Mouse (Mus musculus) CH12.LX (cell line): ENCODE measurements around the gene Slfn2. TPM values are rescaled to one million over a fixed set of nuclear protein-coding genes. Genes with fewer than 3 reads are reported as not detected.

Experiments
- DNase-seq: peaks from one replicate; pipeline ENCODE4 v3.0.0-alpha.2; 2013; ENCODE audit errors: extremely low read depth
- H3K27ac ChIP-seq: 2 replicates; pipeline ENCODE4 v1.5.1; 2012; ENCODE audit warnings: low read depth, mild to moderate bottlenecking, control low read depth, moderate library complexity; ENCODE audit not compliant: insufficient read depth
- H3K27me3 ChIP-seq: replicated peaks from 2 replicates; pipeline ENCODE3; 2012; ENCODE audit warnings: inconsistent platforms
- H3K36me3 ChIP-seq, 2 experiments: replicated peaks in 1 of 2; 2 replicates each; pipeline versions ENCODE3 to v1.6.1; 2012; ENCODE audit warnings: inconsistent platforms in 1 of 2, low read length in 1 of 2, mild to moderate bottlenecking in 1 of 2, mixed read lengths in 1 of 2, moderate library complexity in 1 of 2; ENCODE audit not compliant: control insufficient read depth in 1 of 2, insufficient read depth in 1 of 2
- H3K4me1 ChIP-seq, 2 experiments: 2 replicates each; pipeline ENCODE4 v1.6.1; 2012; ENCODE audit warnings: inconsistent platforms in 1 of 2, moderate library complexity in 1 of 2; ENCODE audit not compliant: insufficient read depth in 2 of 2, control insufficient read depth in 1 of 2
- H3K4me2 ChIP-seq: 2 replicates; pipeline ENCODE4 v1.6.1; 2012; ENCODE audit warnings: low read depth, mild to moderate bottlenecking, control low read depth; ENCODE audit not compliant: poor library complexity, insufficient read depth, severe bottlenecking
- H3K4me3 ChIP-seq, 3 experiments: fragments of 150-350 bp in 1 of 3; sonication (generic) in 1 of 3; replicated peaks in 1 of 3; 2 replicates each; pipeline versions ENCODE3 to v1.5.1; 2011 to 2012; ENCODE audit warnings: low read depth in 2 of 3, low read length in 2 of 3, mild to moderate bottlenecking in 2 of 3, moderate library complexity in 2 of 3, control low read depth in 1 of 3, improper control_type of control experiment in 1 of 3, inconsistent platforms in 1 of 3, mixed read lengths in 1 of 3; ENCODE audit not compliant: poor library complexity in 1 of 3
- H3K79me2 ChIP-seq: replicated peaks from 2 replicates; pipeline ENCODE4 v1.6.1; 2012; ENCODE audit warnings: mild to moderate bottlenecking, moderate library complexity; ENCODE audit not compliant: control insufficient read depth, poor library complexity, insufficient read depth, severe bottlenecking; ENCODE audit errors: extremely low read depth
- H3K9ac ChIP-seq: 2 replicates; pipeline ENCODE4 v1.6.1; 2012; ENCODE audit warnings: low read depth, mild to moderate bottlenecking, control low read depth, moderate library complexity; ENCODE audit not compliant: insufficient read depth
- H3K9me3 ChIP-seq: replicated peaks from 2 replicates; pipeline ENCODE3; 2012; ENCODE audit warnings: low read length, inconsistent platforms, mixed read lengths
- BHLHE40 ChIP-seq: IDR thresholded peaks from 2 replicates; pipeline ENCODE4 v1.6.1; 2011; ENCODE audit warnings: mild to moderate bottlenecking, low read depth, low read length, improper control_type of control experiment
- CHD1 ChIP-seq: IDR thresholded peaks from 2 replicates; pipeline ENCODE4 v1.6.1; 2012; ENCODE audit warnings: low read depth, low read length, improper control_type of control experiment, inconsistent platforms
- CHD2 ChIP-seq: IDR thresholded peaks from 2 replicates; pipeline ENCODE4 v1.6.1; 2011; ENCODE audit warnings: low read length, improper control_type of control experiment
- CTCF ChIP-seq, 2 experiments: IDR thresholded peaks in 1 of 2; conservative IDR thresholded peaks in 1 of 2; 2 replicates each; pipeline ENCODE4 v1.5.1; 2011 to 2012; ENCODE audit warnings: low read depth in 2 of 2, low read length in 2 of 2, improper control_type of control experiment in 1 of 2, inconsistent platforms in 1 of 2, mild to moderate bottlenecking in 1 of 2, moderate library complexity in 1 of 2
- E2F4 ChIP-seq: IDR thresholded peaks from 2 replicates; pipeline ENCODE4 v1.6.1; 2011; ENCODE audit warnings: low read depth, low read length, improper control_type of control experiment; ENCODE audit not compliant: insufficient replicate concordance
- ETS1 ChIP-seq: conservative IDR thresholded peaks from 2 replicates; pipeline ENCODE4 v1.6.1; 2012; ENCODE audit warnings: low read depth, mild to moderate bottlenecking, inconsistent platforms, low read length, improper control_type of control experiment, moderate library complexity
- GABPA ChIP-seq: IDR thresholded peaks from 2 replicates; pipeline ENCODE4 v1.6.1; 2012; ENCODE audit warnings: low read depth, low read length, improper control_type of control experiment, inconsistent platforms; ENCODE audit not compliant: insufficient replicate concordance
- HCFC1 ChIP-seq: IDR thresholded peaks from 2 replicates; pipeline ENCODE4 v1.6.1; 2012; ENCODE audit warnings: low read depth, mild to moderate bottlenecking, inconsistent platforms, low read length, improper control_type of control experiment
- JUN ChIP-seq: IDR thresholded peaks from 2 replicates; pipeline ENCODE4 v1.6.1; 2011; ENCODE audit warnings: low read depth, mild to moderate bottlenecking, low read length, improper control_type of control experiment, moderate library complexity; ENCODE audit not compliant: insufficient read depth
- KAT2A ChIP-seq: IDR thresholded peaks from 2 replicates; pipeline ENCODE4 v1.6.1; 2012; ENCODE audit warnings: low read length, improper control_type of control experiment, inconsistent platforms; ENCODE audit not compliant: insufficient replicate concordance
- MAFK ChIP-seq: IDR thresholded peaks from 2 replicates; pipeline ENCODE4 v1.6.1; 2011; ENCODE audit warnings: low read length, improper control_type of control experiment; ENCODE audit not compliant: insufficient replicate concordance
- MAZ ChIP-seq: IDR thresholded peaks from 2 replicates; pipeline ENCODE4 v1.6.1; 2012; ENCODE audit warnings: low read depth, mild to moderate bottlenecking, inconsistent platforms, low read length, improper control_type of control experiment, moderate library complexity
- MEF2A ChIP-seq: IDR thresholded peaks from 2 replicates; pipeline ENCODE4 v1.6.1; 2014; ENCODE audit warnings: low read depth, mild to moderate bottlenecking, inconsistent platforms, low read length, improper control_type of control experiment, borderline replicate concordance
- MXI1 ChIP-seq: IDR thresholded peaks from 2 replicates; pipeline ENCODE4 v1.6.1; 2011; ENCODE audit warnings: mild to moderate bottlenecking, low read depth, low read length, improper control_type of control experiment
- NELFE ChIP-seq: IDR thresholded peaks from 2 replicates; pipeline ENCODE4 v1.6.1; 2011; ENCODE audit warnings: low read depth, low read length, improper control_type of control experiment
- NRF1 ChIP-seq: IDR thresholded peaks from 2 replicates; pipeline ENCODE4 v1.6.1; 2014; ENCODE audit warnings: low read depth, mild to moderate bottlenecking, inconsistent platforms, low read length, improper control_type of control experiment, moderate library complexity
- POLR2A ChIP-seq: IDR thresholded peaks from 2 replicates; pipeline ENCODE4 v1.6.1; 2011; ENCODE audit warnings: low read depth, mild to moderate bottlenecking, improper control_type of control experiment, low read length
- POLR2AphosphoS2 ChIP-seq: IDR thresholded peaks from 2 replicates; pipeline ENCODE4 v1.6.1; 2011; ENCODE audit warnings: low read depth, low read length, improper control_type of control experiment
- RCOR1 ChIP-seq: conservative IDR thresholded peaks from 2 replicates; pipeline ENCODE4 v1.6.1; 2012; ENCODE audit warnings: low read depth, mild to moderate bottlenecking, inconsistent platforms, low read length, improper control_type of control experiment
- TCF12 ChIP-seq: IDR thresholded peaks from 2 replicates; pipeline ENCODE4 v1.6.1; 2014; ENCODE audit warnings: low read depth, mild to moderate bottlenecking, inconsistent platforms, low read length, improper control_type of control experiment
- UBTF ChIP-seq: IDR thresholded peaks from 2 replicates; pipeline ENCODE4 v1.6.1; 2012; ENCODE audit warnings: low read depth, mild to moderate bottlenecking, inconsistent platforms, low read length, improper control_type of control experiment, moderate library complexity
- USF1 ChIP-seq: IDR thresholded peaks from 2 replicates; pipeline ENCODE4 v1.6.1; 2014; ENCODE audit warnings: low read depth, mild to moderate bottlenecking, inconsistent platforms, low read length, improper control_type of control experiment
- ZKSCAN1 ChIP-seq: IDR thresholded peaks from 2 replicates; pipeline ENCODE4 v1.6.1; 2012; ENCODE audit warnings: low read depth, inconsistent platforms, low read length, improper control_type of control experiment, borderline replicate concordance
- ZMIZ1 ChIP-seq: IDR thresholded peaks from 2 replicates; pipeline ENCODE4 v1.6.1; 2012; ENCODE audit warnings: low read depth, mild to moderate bottlenecking, inconsistent platforms, low read length, improper control_type of control experiment
- ZNF384 ChIP-seq: IDR thresholded peaks from 2 replicates; pipeline ENCODE4 v1.6.1; 2012; ENCODE audit warnings: low read depth, low read length, improper control_type of control experiment, inconsistent platforms
- dilution Hi-C: fragments of 300-500 bp; cut with MboI; formaldehyde crosslinking; loops from 2 replicates; pipeline ENCODE4 v1.14.3; 2020; ENCODE audit warnings: low sequenced_read_pairs; ENCODE audit not compliant: extremely low pct_unique_long_range_greater_than_20kb, extremely low pct_ligation_motif_present
- in situ Hi-C: fragments of 300-500 bp; cut with MboI; formaldehyde crosslinking; loops from 3 replicates; pipeline ENCODE4 v1.14.3; 2019; ENCODE audit warnings: low sequenced_read_pairs, low pct_ligation_motif_present, low pct_unique_long_range_greater_than_20kb, mixed read lengths
- polyA plus RNA-seq: library from polyadenylated mRNA; unstranded; fragments of >175 nt; gene quantifications from 2 replicates; pipeline ENCODE4 v1.2.1, GENCODE M21; 2012; ENCODE audit warnings: low read depth; ENCODE audit not compliant: insufficient read length
- total RNA-seq, 2 experiments: library from RNA; depleted of rRNA; stranded (reverse); fragments of 300-350 nt in 1 of 2; fragments of >200 nt in 1 of 2; gene quantifications; 2 replicates each; pipeline ENCODE4 v1.2.3; 2012 to 2014

The Slfn2 gene
- total and polyA plus RNA-seq, 3 experiments: 112 to 241 (median 209) TPM

GRCm38 (mm10) chr11:83065441-83066344 lies 781 bp downstream of the Slfn2 start:
- Histone ChIP-seq H3K4me3 (peak overlapping the region; percentile 59 to 98 (median 72)), H3K9me3 (peaks cover 16% of the 10 kb centered on the region), H3K36me3 (peaks cover 28 to 38% of the 10 kb centered on the region in 2 experiments), H3K27me3 (no peaks in the 10 kb centered on the region)
- in situ Hi-C loops: no loop called here
- TF ChIP-seq ZMIZ1 (0 out of 2 replicates have a peak, but pooled peaks have one; percentile 48), GABPA (no peak), POLR2A (no peak), CHD1 (peak; percentile 31; the same call in 1 of the 2 replicates), HCFC1 (no peak), POLR2AphosphoS2 (peak; percentile 59; the same call in 1 of the 2 replicates), CTCF (conservative IDR thresholded peaks at IDR 0.05 in 1 of 2, IDR thresholded peaks at IDR 0.05 in 1 of 2; ENCODE audit: low read depth in 2 of 2, low read length in 2 of 2) (no peak)
- TF ChIP-seq, all 38 proteins: peak for 3
- no peak for DNase-seq
- Histone ChIP-seq H3K9ac (peak overlapping the region; percentile 98), H3K27ac (peak overlapping the region; percentile 91), H3K4me1 (peaks cover 24 to 63% of the 10 kb centered on the region in 2 experiments), H3K4me2 (peak overlapping the region; percentile 95), H3K79me2 (peaks cover 60% of the 10 kb centered on the region)
- dilution Hi-C loops: no loop called here

GRCm38 (mm10) chr11:83066640-83067531 lies 2.0 kb downstream of the Slfn2 start:
- H3K4me2 ChIP-seq: peak overlapping the region; percentile 95
- H3K27me3 ChIP-seq: no peaks in the 10 kb centered on the region
- in situ Hi-C loops (no loop called here), dilution Hi-C loops (no loop called here)
- H3K79me2 ChIP-seq: peaks cover 62% of the 10 kb centered on the region
- H3K9me3 ChIP-seq: peaks cover 16% of the 10 kb centered on the region
- peak overlapping the region; percentile 89 for H3K27ac ChIP-seq
- peaks cover 12 to 51% of the 10 kb centered on the region in 2 experiments for H3K4me1 ChIP-seq
- peaks cover 30 to 36% of the 10 kb centered on the region in 2 experiments for H3K36me3 ChIP-seq
- H3K9ac ChIP-seq: peak overlapping the region; percentile 98
- peak overlapping the region; percentile 59 to 98 (median 72) for H3K4me3 ChIP-seq
- peak; percentile 88 for DNase-seq
- TF ChIP-seq CTCF (conservative IDR thresholded peaks at IDR 0.05 in 1 of 2, IDR thresholded peaks at IDR 0.05 in 1 of 2; ENCODE audit: low read depth in 2 of 2, low read length in 2 of 2) (no peak), ETS1 (peak; percentile 92), RCOR1 (peak; percentile 94; the same call in 1 of the 2 replicates), E2F4 (peak; percentile 89; the same call in 1 of the 2 replicates), TCF12 (peak; percentile 95), ZMIZ1 (peak; percentile 95), ZKSCAN1 (no peak; the same call in 1 of the 2 replicates), POLR2AphosphoS2 (peak; percentile 97), CHD2 (peak; percentile 86), CHD1 (peak; percentile 91), MXI1 (peak; percentile 94), KAT2A (0 out of 2 replicates have a peak, but pooled peaks have one; percentile 67), MAZ (peak; percentile 95), POLR2A (peak; percentile 90), NRF1 (0 out of 2 replicates have a peak, but pooled peaks have one; percentile 22), JUN (0 out of 2 replicates have a peak, but pooled peaks have one; percentile 41), NELFE (peak; percentile 93), USF1 (peak; percentile 71), BHLHE40 (peak; percentile 89), ZNF384 (peak; percentile 97), MAFK (peak; percentile 84), MEF2A (peak; percentile 90), HCFC1 (peak; percentile 62), UBTF (peak; percentile 37; the same call in 1 of the 2 replicates)
